Mouse (Mus musculus) layer of hippocampus, postnatal 10 days (tissue): ENCODE measurements around the gene Ubxn10. TPM values are rescaled to one million over a fixed set of nuclear protein-coding genes. Genes with fewer than 3 reads are reported as not detected.

ENCODE experiments used
- DNase-seq, 2 experiments: peaks; one replicate each; pipeline ENCODE4 v3.0.0; 2021; ENCODE audit warnings: low spot score in 2 of 2
- total RNA-seq, 2 experiments: library from RNA; stranded (reverse); gene quantifications; 2 replicates each; pipeline ENCODE4 v1.2.3; 2021

The Ubxn10 gene
- total RNA-seq, 2 experiments from 2014 or later, result 1.7 to 2.1 TPM

DNA sequence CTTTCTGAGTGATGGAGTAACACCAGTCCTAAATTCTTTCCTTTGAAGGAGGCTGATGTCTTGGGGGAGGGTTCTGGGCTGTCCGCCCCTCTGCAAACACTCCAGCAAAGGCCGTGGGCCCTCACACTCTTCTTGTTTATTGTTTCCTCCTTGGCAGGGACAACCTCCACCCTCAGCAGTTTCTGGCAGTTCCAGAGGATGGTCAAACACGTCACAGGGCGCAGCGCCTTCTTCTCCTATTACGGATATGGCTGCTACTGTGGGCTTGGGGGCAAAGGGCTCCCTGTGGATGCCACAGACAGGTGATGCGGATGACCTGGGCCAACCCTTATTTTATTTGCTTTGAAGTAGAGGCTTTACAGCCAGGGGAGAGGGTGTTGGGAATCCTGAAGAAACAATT, 2.9 kb downstream of the Ubxn10 start:
- no peak for DNase-seq

DNA sequence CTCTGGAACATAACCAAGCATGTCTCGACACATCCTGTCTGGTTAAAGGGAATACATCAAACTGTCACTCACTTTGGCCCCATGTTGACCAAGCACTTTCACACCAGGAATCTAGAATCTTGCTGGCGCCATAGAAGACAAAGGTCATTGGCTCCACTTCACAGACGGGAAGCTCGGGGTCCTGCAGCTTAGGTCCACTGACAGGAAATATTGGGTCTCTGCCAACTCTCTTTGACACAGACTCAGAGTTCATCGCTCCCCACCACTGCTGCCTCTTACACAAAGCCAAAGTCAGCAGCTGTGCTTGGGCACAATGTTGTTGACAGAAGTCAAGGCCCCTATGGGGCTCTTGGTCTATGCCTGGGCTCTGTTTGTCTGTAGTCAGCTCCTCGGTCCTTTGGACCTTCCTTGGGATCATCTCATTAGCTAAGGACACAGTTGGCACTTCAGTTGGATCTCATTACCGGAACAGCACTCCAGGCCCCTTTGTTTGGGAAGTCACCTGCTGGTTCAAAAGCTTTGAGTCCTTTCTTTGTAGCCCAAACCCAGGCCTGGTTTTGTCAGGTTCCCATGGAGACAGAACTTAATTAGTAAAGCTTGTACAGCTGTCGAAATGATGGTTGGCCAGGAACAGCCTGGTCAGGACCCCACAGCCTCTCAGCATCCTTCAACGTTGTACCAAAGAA, 7.8 kb downstream of the Ubxn10 start:
- DNase-seq, result peak in 1 of 2 experiments; percentile 33

DNA sequence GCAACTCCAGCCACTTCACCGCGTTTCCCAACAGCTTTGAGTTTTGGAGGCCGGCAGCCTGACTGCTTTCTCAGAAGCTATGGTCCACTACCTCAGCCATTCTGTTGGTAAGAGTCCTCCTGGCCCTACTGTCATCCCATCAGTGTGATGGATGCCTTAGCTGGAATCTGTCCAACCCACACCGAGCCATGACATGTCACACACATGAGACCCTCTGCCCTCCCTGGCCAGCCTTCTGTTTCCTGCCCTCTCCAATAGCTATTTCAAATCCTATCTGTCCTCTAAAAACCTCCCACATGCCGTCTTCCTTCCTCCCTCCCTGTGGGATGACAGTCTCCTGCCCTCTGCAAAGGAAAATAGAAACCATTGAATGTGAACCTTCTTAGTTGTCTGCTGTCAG, 11.2 kb downstream of the Ubxn10 start:
- no peak for DNase-seq

DNA sequence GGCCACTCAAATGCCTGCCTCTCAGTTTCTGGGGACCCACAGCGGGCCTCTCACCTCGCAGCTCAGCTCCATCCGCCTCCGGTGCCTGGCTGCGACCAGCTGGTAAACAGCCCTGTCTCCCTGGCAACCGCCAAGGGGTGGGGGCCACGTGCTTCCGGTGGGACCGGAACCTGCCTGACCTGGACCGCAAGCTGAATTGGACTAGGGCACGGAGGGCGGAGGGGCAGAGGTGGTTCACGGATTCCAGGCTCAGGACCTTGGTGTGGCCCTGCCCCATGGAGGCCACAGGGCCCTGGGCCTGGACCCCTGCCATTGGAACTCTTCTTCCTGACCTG, 11.9 kb downstream of the Ubxn10 start:
- DNase-seq, result peak; percentile 59 to 69

DNA sequence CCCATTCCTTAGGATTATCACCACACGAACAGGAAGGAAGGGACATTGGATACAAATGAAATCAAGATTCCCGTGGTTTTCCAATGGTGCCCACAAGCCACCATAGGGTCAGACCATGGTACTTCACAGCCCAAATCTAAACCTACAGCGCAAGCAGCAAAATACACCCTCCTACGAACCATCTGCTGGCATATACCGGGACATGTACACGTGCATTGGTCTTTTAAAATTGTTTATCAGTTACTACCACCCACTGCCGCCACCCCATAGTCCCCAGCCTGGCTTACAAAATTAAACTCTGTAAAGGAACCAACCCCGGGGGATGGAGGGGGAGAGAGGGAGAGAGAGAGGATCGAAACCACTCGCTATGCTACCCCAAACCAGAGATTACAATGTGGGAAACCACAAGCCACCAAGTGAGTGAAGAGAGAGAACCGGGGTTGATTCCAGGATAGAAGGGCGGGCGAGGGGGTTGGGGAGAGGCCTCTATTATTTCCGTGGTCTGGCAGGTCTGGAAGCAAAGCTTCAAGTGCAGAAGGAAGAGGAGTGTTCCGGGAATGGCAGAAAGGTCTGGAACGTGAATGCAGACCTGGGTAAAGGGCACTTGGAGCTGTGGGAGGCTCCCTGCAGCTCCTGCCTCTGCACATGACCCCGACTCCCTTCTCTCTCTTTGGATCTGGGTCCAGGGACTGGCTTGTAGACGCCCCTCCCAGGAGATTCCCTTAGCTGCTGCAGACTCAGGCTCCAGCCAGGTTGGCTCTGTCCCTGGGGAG, 12.4 kb downstream of the Ubxn10 start, which contains the start of gene Pla2g2c:
TSS of gene Pla2g2c (plus strand) at position 439 of the 773 bp plus-strand sequence.
- no peak for DNase-seq

DNA sequence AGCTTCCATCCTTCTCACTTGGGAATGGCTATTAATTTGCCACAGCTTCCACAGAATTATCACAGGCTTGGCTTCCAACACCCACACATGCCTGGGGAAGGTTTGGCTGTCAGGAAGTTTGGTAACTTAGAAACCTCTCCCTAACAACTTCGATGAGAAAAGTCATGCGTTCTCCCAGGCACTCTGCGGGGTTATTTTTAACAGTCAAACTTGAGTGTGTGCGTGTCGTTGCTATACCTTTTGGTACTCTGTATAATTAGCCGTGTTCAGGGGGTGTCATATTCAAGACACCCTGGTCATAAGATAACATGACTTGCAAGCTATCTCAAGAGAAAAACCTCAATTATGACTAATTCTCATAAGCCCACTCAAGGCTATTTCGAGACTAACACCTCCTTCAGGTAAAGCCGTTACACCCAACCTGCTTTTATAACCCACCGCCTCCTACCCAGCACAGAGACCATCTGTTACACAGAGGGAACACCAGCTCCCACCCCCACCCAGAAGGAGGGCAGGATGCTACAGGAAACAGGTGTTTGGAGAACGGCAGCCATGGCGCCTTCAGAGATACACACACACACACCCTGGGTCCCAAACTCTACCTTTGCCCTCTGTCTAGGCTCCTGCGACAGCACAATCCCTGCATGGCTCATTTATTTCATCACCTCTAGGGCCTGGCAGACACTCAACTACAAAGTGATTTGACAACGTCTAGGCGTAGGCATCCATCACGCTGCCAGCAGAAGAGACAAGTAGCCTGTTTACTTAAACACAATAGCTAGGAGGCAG, 13.3 kb downstream of the Ubxn10 start:
- no peak for DNase-seq

DNA sequence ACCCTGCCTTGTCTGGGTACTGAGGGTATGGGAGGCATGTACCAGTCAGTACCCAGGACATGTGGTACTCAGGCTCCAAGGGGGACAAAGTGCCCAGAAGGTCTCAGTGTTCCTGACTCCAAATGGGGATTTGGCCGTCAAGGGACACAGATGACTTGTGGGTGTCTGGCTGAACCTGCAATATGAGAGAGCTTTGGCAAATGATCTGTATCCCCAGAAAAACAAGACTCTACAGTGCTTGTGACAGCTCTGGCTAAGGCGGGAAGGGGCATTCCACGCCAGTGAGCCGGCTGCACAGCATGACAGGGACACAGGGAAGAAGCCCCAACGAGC, 17.7 kb downstream of the Ubxn10 start:
- DNase-seq, result no peak

DNA sequence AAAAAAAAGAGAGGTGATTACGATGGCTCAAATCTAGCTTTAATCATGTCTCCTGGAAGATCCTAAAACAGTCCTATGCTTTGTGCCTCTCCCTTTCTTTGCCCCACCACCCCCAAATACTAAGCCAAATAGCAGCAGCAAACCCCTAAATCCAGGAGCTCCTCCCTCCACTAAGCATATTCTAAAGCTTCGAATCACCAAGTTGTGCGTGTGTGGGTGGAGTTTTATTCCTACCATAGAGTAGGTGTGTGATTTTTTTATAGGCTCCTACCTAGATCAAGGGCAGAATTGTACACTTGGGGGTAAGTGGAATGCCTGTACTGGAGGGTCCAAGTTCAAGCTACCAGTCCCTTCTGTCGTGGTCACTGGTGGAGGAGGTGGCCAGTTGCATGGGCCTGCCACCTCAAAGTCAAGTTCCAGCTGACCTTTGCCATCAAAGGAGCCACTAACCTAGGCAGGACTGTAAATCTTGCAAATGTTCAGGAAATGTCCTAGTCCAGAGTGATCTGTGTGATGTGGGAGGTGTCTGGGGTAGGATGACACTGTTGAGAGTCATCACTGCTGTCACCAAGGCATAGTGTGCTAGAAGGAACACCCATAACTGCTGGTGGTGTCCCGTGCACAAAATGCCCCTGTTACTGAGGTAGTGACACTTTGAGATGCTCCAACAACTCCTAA, 18.2 kb downstream of the Ubxn10 start:
- DNase-seq, result no peak

DNA sequence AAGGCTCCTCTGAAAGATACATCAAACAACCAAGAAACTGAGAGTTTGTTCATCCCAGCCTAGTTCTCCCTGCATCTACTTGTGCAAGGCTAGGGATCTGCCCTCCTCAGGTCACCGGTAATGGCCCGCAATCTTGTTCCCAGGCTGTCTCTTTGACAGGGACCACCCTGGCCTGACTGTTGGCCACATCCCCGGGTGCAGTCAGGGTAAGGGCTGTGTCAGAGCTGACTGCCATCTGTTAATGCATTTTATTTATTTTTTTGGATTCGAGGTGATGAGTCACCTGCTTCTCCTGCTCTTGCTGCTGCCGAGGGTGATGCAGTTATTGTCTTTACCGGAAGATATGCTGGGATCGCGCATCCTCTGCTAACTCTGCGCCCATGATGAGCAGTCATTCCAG, 20.3 kb downstream of the Ubxn10 start:
- DNase-seq, result no peak

DNA sequence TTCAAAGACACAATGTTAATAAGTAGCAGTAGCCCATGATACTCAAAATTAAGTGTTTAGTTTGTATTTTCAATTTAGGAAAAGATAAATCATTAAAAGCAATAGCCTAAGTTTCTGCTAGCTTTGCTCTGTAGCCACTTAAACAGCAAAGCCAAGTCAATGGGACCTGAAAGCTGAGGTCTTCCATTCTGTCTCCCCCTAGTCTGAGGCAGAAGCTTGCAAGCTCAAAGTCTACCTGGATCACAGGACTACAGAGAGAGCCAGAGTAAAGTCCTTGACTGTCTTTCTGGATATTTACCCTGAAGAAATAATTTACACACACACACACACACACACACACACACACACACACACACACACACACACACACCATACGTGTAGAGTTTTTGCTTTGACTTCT, 22.8 kb downstream of the Ubxn10 start:
- no peak for DNase-seq

DNA sequence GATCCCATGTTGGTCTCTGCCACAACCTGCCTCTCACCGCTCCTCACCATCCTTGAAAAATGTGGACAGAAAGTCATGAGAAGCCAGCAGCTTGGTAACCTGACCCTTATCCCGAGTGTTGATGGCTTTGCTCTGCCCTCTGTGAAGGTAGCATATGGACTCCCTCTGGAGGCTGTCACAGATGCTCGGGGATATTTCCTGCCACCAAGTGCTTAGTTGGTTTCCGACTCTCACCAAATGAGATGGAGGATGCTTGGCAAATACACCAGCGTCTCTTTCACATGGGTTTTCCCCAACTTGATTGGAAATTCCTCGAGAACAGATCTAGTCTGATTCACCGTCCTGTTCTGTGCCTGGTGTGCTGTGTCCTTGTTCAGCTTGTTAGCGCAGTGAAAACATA, 24.3 kb downstream of the Ubxn10 start:
- DNase-seq, result no peak

DNA sequence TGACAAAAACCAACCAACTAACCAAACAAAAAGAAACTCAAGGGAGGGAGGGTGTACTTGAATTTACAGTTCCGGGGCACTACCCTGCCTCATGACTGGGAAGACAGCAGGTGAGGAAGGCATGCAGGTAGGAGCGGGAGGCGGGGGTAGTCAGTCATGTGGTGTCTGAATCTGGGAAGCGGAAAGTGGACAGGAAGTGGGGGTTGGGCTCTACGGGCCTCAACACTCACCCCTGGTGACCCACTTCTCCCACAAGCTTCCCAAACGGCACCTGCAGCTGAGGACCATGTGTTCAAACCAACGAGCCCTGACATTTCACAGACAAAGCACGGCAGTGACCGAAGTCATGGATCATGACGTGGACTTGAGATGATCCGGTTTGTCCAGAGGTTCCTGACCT, 24.9 kb downstream of the Ubxn10 start:
- DNase-seq, result no peak

DNA sequence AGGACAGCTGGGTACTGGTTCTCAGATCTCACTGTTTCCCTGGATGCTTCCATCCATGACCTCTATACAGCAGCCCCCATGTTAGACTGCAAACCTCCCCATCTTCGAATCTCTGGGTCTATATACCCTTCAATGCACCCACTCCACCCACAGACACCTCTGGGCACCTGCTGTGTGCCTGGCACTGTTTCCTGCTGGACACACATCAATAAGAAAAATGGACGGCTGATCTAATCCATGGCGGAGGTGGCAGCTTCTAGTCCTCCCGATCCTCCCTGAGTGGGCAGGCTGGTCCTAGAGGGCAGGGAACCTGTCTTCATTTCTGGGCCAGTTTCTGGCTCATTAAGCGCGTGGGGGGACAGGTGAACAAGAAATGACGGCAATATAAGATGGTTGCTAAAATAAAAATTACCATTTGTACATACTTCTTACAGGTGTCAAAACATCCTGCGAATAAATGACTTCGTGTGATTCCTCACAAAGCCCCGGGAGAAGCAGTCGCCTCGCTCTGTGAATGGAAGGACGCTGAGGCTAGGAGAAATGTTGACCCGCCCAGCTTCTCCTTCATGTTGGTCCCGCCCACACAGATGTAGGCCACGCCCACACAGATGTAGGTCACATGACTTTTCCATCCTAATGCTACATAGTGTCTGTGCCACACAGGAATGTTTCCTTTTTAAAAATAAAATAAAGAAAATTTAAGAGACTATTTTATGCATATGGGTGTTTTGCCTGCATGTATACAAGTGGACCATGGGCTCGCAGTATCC, 25.7 kb downstream of the Ubxn10 start:
- DNase-seq, result no peak

DNA sequence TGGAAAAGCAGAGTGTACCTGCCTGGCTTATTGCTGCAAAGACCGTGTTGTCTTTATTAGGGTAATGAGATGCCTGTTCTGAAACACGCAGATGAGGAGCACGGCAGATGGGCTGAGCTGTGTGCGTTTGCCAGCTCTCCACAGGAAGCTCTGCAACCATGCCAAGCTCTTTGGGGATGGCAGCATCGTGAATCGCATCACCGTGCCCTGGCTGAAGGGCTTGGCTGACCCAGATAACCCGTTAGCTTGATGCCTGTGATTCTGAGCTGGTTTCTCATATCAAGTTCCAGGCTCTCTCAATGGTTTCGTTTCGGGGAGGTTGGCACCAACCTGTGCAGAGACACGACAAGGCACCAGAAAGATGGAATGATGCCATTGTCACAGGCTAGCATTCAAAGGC, 26.3 kb downstream of the Ubxn10 start:
- DNase-seq, result peak; percentile 63 to 68

DNA sequence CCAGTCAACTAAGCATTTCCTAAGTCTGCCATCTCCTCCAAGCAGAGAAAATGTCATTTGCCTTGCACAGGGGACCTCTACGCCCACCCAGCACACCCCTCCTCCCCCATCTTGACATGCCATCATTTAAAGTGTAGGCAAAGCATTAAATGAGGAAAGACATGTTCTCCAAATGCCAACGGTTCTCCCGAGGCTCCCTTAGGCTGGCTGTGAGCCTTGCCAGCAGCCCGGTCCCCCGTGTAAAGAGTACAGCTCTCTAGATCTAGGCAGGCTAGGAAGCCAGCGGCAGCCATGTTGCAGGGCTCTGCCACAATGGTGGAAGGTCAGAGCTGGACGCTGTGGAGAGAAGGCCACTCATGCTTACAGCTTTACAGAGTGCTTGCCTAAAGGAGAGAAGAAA, 27.0 kb downstream of the Ubxn10 start:
- DNase-seq, result no peak

DNA sequence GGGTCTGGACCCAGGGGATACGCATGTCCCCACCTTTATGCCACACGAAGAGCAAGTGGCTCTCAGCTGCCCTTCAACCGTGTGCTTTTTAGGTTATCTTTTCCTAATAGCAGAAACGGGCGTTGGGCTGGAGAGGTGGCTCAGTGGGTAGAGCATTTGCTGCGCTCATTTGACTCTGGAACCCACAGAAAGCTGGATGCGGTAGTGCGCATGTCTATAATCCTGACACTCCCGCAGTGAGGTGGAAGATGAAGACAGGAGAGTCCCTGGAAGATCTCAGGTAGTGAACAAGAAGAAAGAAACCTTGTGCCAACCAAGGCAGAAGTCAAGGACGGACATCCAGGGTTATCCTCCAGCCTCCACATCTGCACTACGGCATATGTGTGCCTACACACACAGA, 27.7 kb downstream of the Ubxn10 start:
- no peak for DNase-seq

DNA sequence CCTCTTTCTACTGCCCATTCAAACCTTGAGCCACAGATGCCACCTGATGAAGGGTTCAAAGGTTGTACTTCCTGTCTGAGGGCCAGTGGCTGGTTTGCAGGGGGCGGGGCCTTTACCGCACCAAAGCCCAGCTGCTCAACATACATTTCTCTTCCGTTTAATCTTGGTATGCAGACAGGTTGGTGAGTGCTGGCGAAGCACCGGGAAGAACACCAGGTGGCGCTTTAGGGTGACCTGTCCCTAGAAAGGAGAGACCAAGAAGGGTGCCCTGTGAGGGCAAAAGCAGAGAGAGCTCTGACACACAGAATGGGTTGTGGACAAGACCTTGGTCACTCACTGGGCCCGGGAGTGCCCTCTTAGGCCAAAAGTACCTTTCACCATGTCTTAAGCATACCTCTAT, 28.3 kb downstream of the Ubxn10 start:
- peak; percentile 65 to 72 for DNase-seq

DNA sequence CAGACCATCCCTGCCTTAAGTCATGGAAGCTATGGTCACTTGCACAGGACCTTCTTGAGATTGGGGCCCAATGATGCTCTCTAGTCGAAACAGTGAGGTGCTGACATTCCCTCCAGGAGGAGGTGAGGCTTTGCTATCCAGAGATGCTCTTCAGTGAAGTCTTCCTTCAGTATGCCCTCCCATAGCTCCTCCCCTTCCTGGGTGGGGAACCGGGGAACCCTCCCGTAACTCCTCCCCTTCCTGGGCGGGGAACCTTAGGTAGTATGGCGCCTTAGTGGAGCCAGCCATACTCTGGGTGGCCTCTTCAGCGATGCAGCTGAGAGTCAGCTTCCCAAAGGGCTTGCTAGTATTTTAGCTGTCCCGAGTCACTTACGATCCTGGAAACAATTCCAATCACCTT, 30.3 kb downstream of the Ubxn10 start:
- no peak for DNase-seq

DNA sequence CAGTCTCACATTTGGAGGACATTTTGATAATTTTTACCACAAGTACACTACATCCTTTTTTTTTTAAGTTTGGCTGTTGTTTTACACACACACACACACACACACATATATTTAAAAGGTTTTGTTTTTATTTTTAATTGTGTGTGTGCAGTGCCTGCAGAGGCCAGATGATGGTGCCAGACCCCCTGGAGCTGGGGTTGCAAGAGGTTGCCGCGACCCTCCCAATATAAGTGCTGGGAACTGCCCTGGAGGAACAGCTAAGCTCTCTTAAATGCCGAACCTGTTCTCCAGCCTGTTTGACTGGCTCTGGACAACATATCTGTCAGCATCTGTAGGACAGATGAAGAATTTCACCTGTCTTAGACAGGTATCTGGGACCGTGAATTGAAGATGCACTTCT, 32.8 kb downstream of the Ubxn10 start:
- DNase-seq, result no peak

DNA sequence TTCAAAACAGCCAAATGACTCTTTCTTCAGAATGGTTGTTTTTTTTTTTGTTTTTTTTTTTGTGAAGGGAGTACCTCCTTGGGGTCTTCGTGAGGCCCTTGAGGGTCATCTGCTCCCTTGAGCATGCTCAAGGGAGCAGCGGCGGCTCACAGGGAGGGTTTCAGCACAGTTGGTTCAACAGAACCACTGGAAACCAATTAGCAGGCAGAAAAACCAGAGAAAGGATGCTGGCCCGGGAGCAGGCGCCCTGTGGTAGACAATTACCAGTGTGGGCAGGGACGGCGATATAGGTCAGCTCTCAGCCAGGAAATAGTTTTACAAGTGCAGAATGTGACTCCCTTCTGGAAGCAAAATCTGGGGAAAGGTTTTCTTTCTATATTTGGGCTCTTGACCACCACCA, 33.4 kb downstream of the Ubxn10 start:
- DNase-seq, result no peak

DNA sequence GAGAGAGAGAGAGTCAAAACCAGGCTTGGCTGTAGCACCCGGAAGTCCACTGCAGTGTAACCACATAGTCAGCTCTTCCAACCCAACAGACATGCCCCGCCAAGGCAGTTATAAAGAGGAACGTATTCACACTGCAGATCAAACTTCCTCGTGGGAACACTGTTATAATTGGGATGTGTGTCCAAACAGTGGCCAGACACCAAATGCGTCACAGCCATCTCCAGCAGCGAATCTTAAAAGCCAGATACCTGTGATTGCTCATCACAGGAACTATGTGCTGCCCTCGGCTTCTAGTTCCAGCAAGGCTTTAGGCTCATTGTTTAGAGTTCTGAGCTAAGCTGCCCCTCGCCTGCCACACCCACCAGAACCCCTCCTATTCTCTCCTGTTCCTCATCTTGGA, 34.4 kb downstream of the Ubxn10 start:
- DNase-seq, result no peak
